Mouse (Mus musculus) MEL (cell line): ENCODE measurements at regions not wholly inside any gene's neighbourhood (a gene's known extent, or its start where the extent isn't known, plus 50 kb on each side); places are given as distances from the start of the nearest gene placed in this dataset.
"Not testable (repeated sequence)": the region's sequence is repeated elsewhere in the genome, so short reads cannot be mapped to it uniquely, and the experiment has no call there.

Source experiments
- DNase-seq: peaks from one replicate; pipeline ENCODE4 v3.0.0; 2011; ENCODE audit warnings: low read depth, low spot score
- H3K27ac ChIP-seq: 2 replicates; pipeline ENCODE4 v1.5.1; 2012; ENCODE audit warnings: low read depth, mild to moderate bottlenecking, control low read depth, low read length, moderate library complexity; ENCODE audit not compliant: control insufficient read depth
- H3K27me3 ChIP-seq, 2 experiments: fragments of 150-350 bp in 1 of 2; sonication (generic) in 1 of 2; 2 replicates each; pipeline ENCODE4 v1.6.1; 2012; ENCODE audit warnings: low read length in 2 of 2, mild to moderate bottlenecking in 2 of 2, improper control_type of control experiment in 1 of 2, moderate library complexity in 1 of 2; ENCODE audit not compliant: insufficient read depth in 2 of 2, control insufficient read depth in 1 of 2
- H3K36me3 ChIP-seq, 2 experiments: 2 replicates each; pipeline ENCODE4 v1.6.1; 2012 to 2014; ENCODE audit warnings: low read length in 2 of 2, improper control_type of control experiment in 1 of 2, inconsistent platforms in 1 of 2, mild to moderate bottlenecking in 1 of 2; ENCODE audit not compliant: insufficient read depth in 2 of 2, control insufficient read depth in 1 of 2
- H3K4me1 ChIP-seq, 2 experiments: fragments of 150-350 bp in 1 of 2; sonication (generic) in 1 of 2; 2 replicates each; pipeline ENCODE4 v1.6.1; 2012; ENCODE audit warnings: low read length in 2 of 2, improper control_type of control experiment in 1 of 2, mild to moderate bottlenecking in 1 of 2; ENCODE audit not compliant: insufficient read depth in 2 of 2, control insufficient read depth in 1 of 2
- H3K4me3 ChIP-seq, 2 experiments: fragments of 150-350 bp in 1 of 2; sonication (generic) in 1 of 2; 2 replicates each; pipeline ENCODE4 v1.5.1; 2012; ENCODE audit warnings: low read depth in 2 of 2, low read length in 2 of 2, mild to moderate bottlenecking in 2 of 2, moderate library complexity in 2 of 2, control low read depth in 1 of 2, improper control_type of control experiment in 1 of 2; ENCODE audit not compliant: control insufficient read depth in 1 of 2, insufficient read depth in 1 of 2
- H3K79me2 ChIP-seq: 2 replicates; pipeline ENCODE4 v1.6.1; 2012; ENCODE audit warnings: mild to moderate bottlenecking, low read length, moderate library complexity; ENCODE audit not compliant: control insufficient read depth, poor library complexity, insufficient read depth
- H3K9ac ChIP-seq: 2 replicates; pipeline ENCODE4 v1.6.1; 2012; ENCODE audit warnings: low read depth, mild to moderate bottlenecking, control low read depth, low read length, moderate library complexity; ENCODE audit not compliant: control insufficient read depth, poor library complexity, severe bottlenecking
- H3K9me3 ChIP-seq: fragments of 150-350 bp; sonication (generic); replicated peaks from 2 replicates; pipeline ENCODE4 v1.6.1; 2012; ENCODE audit warnings: mild to moderate bottlenecking, low read length, improper control_type of control experiment, moderate library complexity; ENCODE audit not compliant: insufficient read depth
- BHLHE40 ChIP-seq: IDR thresholded peaks from 2 replicates; pipeline ENCODE4 v1.6.1; 2012; ENCODE audit warnings: low read depth, mild to moderate bottlenecking, inconsistent platforms, low read length, improper control_type of control experiment, borderline replicate concordance
- CTCF ChIP-seq, 3 experiments: IDR thresholded peaks in 2 of 3; conservative IDR thresholded peaks in 1 of 3; 2 replicates each; pipeline ENCODE4 v1.5.1; 2011 to 2012; ENCODE audit warnings: low read length in 3 of 3, low read depth in 2 of 3, mild to moderate bottlenecking in 2 of 3, improper control_type of control experiment in 1 of 3, inconsistent platforms in 1 of 3, mixed read lengths in 1 of 3, moderate library complexity in 1 of 3; ENCODE audit not compliant: control insufficient read depth in 1 of 3, insufficient read depth in 1 of 3, poor library complexity in 1 of 3, severe bottlenecking in 1 of 3
- E2F4 ChIP-seq: IDR thresholded peaks from 2 replicates; pipeline ENCODE4 v1.6.1; 2011; ENCODE audit warnings: low read depth, low read length, improper control_type of control experiment, borderline replicate concordance
- ETS1 ChIP-seq: IDR thresholded peaks from 2 replicates; pipeline ENCODE4 v1.6.1; 2012; ENCODE audit warnings: low read depth, mild to moderate bottlenecking, inconsistent platforms, low read length, improper control_type of control experiment, moderate library complexity
- GABPA ChIP-seq: IDR thresholded peaks from 2 replicates; pipeline ENCODE4 v1.6.1; 2012; ENCODE audit warnings: low read depth, mild to moderate bottlenecking, inconsistent platforms, low read length, improper control_type of control experiment, moderate library complexity
- GATA1 ChIP-seq: IDR thresholded peaks from 2 replicates; pipeline ENCODE4 v1.6.1; 2011; ENCODE audit warnings: low read depth, low read length, improper control_type of control experiment
- HCFC1 ChIP-seq: IDR thresholded peaks from 2 replicates; pipeline ENCODE4 v1.6.1; 2012; ENCODE audit warnings: low read depth, mild to moderate bottlenecking, inconsistent platforms, low read length, improper control_type of control experiment, moderate library complexity
- JUND ChIP-seq: IDR thresholded peaks from 2 replicates; pipeline ENCODE4 v1.6.1; 2011; ENCODE audit warnings: low read depth, mild to moderate bottlenecking, improper control_type of control experiment, low read length
- MAZ ChIP-seq: IDR thresholded peaks from 2 replicates; pipeline ENCODE4 v1.6.1; 2012; ENCODE audit warnings: low read depth, mild to moderate bottlenecking, inconsistent platforms, low read length, improper control_type of control experiment
- MEF2A ChIP-seq: IDR thresholded peaks from 2 replicates; pipeline ENCODE4 v1.6.1; 2014; ENCODE audit warnings: low read depth, mild to moderate bottlenecking, inconsistent platforms, low read length, improper control_type of control experiment; ENCODE audit not compliant: poor library complexity, insufficient replicate concordance, severe bottlenecking; ENCODE audit errors: extremely low read depth
- MXI1 ChIP-seq: IDR thresholded peaks from 2 replicates; pipeline ENCODE4 v1.6.1; 2011; ENCODE audit warnings: mild to moderate bottlenecking, low read depth, low read length, improper control_type of control experiment
- MYC ChIP-seq: IDR thresholded peaks from 2 replicates; pipeline ENCODE4 v1.6.1; 2011; ENCODE audit warnings: low read depth, mild to moderate bottlenecking, low read length, improper control_type of control experiment, moderate library complexity
- NRF1 ChIP-seq: IDR thresholded peaks from 2 replicates; pipeline ENCODE4 v1.6.1; 2014; ENCODE audit warnings: low read depth, mild to moderate bottlenecking, inconsistent platforms, low read length, improper control_type of control experiment, moderate library complexity; ENCODE audit not compliant: poor library complexity, insufficient read depth, severe bottlenecking
- POLR2A ChIP-seq, 2 experiments: IDR thresholded peaks; 2 replicates each; pipeline ENCODE4 v1.6.1; 2011 to 2012; ENCODE audit warnings: low read length in 2 of 2, mild to moderate bottlenecking in 2 of 2, control low read depth in 1 of 2, improper control_type of control experiment in 1 of 2, low read depth in 1 of 2, moderate library complexity in 1 of 2; ENCODE audit not compliant: control insufficient read depth in 1 of 2, insufficient read depth in 1 of 2, poor library complexity in 1 of 2
- POLR2AphosphoS5 ChIP-seq: IDR thresholded peaks from 2 replicates; pipeline ENCODE4 v1.6.1; 2012; ENCODE audit warnings: low read depth, borderline replicate concordance, mild to moderate bottlenecking, inconsistent platforms, low read length, moderate library complexity, mixed read lengths
- TAL1 ChIP-seq: IDR thresholded peaks from 2 replicates; pipeline ENCODE4 v1.6.1; 2012; ENCODE audit warnings: mild to moderate bottlenecking, inconsistent platforms, low read length, moderate library complexity, mixed read lengths
- TCF12 ChIP-seq: IDR thresholded peaks from 2 replicates; pipeline ENCODE4 v1.6.1; 2014; ENCODE audit warnings: low read depth, mild to moderate bottlenecking, inconsistent platforms, low read length, improper control_type of control experiment, moderate library complexity
- UBTF ChIP-seq: IDR thresholded peaks from 2 replicates; pipeline ENCODE4 v1.6.1; 2012; ENCODE audit warnings: low read depth, mild to moderate bottlenecking, inconsistent platforms, low read length, improper control_type of control experiment, moderate library complexity, borderline replicate concordance; ENCODE audit not compliant: insufficient read depth
- ZKSCAN1 ChIP-seq: IDR thresholded peaks from 2 replicates; pipeline ENCODE4 v1.6.1; 2012; ENCODE audit warnings: low read depth, mild to moderate bottlenecking, inconsistent platforms, low read length, improper control_type of control experiment, moderate library complexity

DNA sequence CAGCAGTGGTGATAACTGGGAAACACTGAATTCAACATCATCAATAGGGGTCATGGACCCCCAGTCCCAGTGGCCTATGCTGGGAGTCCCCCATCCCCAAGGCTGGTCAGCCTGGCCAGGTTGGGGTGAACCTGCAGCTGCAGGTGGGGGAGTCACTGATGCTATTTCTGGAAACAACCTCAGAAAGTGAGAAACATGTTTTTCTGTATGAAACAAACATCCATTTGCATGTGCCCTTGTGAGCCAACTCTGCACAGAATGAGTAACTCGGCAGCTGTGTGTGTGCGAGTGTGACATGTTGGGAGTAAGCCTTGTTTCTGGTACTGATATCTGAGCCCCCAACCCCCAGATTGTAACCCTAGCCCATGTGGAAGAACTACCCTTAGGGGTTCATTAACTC lies 59.0 kb downstream of the Tmem121 start:
- no peak overlapping the region for H3K4me3 ChIP-seq
- H3K27ac ChIP-seq: no peak overlapping the region
- H3K79me2 ChIP-seq: no peaks in the 10 kb centered on the region
- no peak for TF ChIP-seq MEF2A
- no peak for TF ChIP-seq TAL1
- TF ChIP-seq POLR2A (IDR thresholded peaks at IDR 0.05; ENCODE audit: control insufficient read depth in 1 of 2, insufficient read depth in 1 of 2, low read depth in 1 of 2, low read length in 2 of 2, poor library complexity in 1 of 2): no peak
- no peak for TF ChIP-seq GABPA
- TF ChIP-seq HCFC1: no peak
- TF ChIP-seq ETS1: no peak
- no peaks in the 10 kb centered on the region for H3K4me1 ChIP-seq
- no peaks in the 10 kb centered on the region for H3K36me3 ChIP-seq
- H3K27me3 ChIP-seq: no peaks in the 10 kb centered on the region
- DNase-seq: no peak
- H3K9ac ChIP-seq: no peak overlapping the region
- no peaks in the 10 kb centered on the region for H3K9me3 ChIP-seq

GRCm38 (mm10) chr12:113253446-113254424 lies 68.0 kb downstream of the Tmem121 start:
- H3K4me1 ChIP-seq, H3K79me2 ChIP-seq, H3K9ac ChIP-seq, DNase-seq, H3K27me3 ChIP-seq, H3K27ac ChIP-seq, H3K4me3 ChIP-seq, H3K36me3 ChIP-seq, H3K9me3 ChIP-seq: not testable (repeated sequence)

GRCm38 (mm10) chr12:113255331-113255730 lies 69.6 kb downstream of the Tmem121 start:
- Histone ChIP-seq H3K9me3 (no peaks in the 10 kb centered on the region), H3K27ac (no peak overlapping the region), H3K4me3 (no peak overlapping the region), H3K36me3 (no peaks in the 10 kb centered on the region), H3K4me1 (no peaks in the 10 kb centered on the region), H3K9ac (no peak overlapping the region), H3K27me3 (no peaks in the 10 kb centered on the region), H3K79me2 (no peaks in the 10 kb centered on the region)
- DNase-seq: no peak
- TF ChIP-seq E2F4: no peak
- no peak for TF ChIP-seq UBTF
- no peak for TF ChIP-seq NRF1
- TF ChIP-seq MYC: no peak
- TF ChIP-seq MEF2A: no peak
- TF ChIP-seq MXI1: no peak
- no peak for TF ChIP-seq GABPA
- no peak for TF ChIP-seq ZKSCAN1
- TF ChIP-seq CTCF (IDR thresholded peaks at IDR 0.05 in 2 of 3, conservative IDR thresholded peaks at IDR 0.05 in 1 of 3; ENCODE audit: control insufficient read depth in 1 of 3, insufficient read depth in 1 of 3, low read depth in 2 of 3, low read length in 3 of 3, poor library complexity in 1 of 3, severe bottlenecking in 1 of 3): no peak
- TF ChIP-seq BHLHE40: no peak
- TF ChIP-seq JUND: no peak
- no peak for TF ChIP-seq GATA1
- TF ChIP-seq TCF12: no peak
- no peak for TF ChIP-seq MAZ
- TF ChIP-seq POLR2AphosphoS5: no peak
